Mouse (Mus musculus) lung, embryonic 16.5 days (tissue): Measurements from ENCODE around the gene Ttc28. TPM values are rescaled to one million over a fixed set of nuclear protein-coding genes. Genes with fewer than 3 reads are reported as not detected.

Source experiments
- ATAC-seq: fragments of 200-750 bp; cut with Nextera tagmentation; 2 replicates; pipeline ENCODE4 v1.8.0; 2017; ENCODE audit warnings: low read depth, mild to moderate bottlenecking, moderate library complexity
- H3K27ac ChIP-seq: fragments of 300-500 bp; sonication (generic); 2 replicates; pipeline ENCODE4 v1.5.1; 2014; ENCODE audit warnings: mild to moderate bottlenecking, control low read depth, low read length
- H3K27me3 ChIP-seq: fragments of 300-500 bp; sonication (generic); 2 replicates; pipeline ENCODE4 v1.6.1; 2014; ENCODE audit warnings: low read depth, low read length, mixed read lengths; ENCODE audit not compliant: control insufficient read depth, insufficient read depth
- H3K36me3 ChIP-seq: fragments of 300-500 bp; sonication (generic); 2 replicates; pipeline ENCODE4 v1.6.1; 2014; ENCODE audit warnings: low read length; ENCODE audit not compliant: control insufficient read depth, insufficient read depth
- H3K4me1 ChIP-seq: fragments of 300-500 bp; sonication (generic); replicated peaks from 2 replicates; pipeline ENCODE4 v1.6.1; 2014; ENCODE audit warnings: low read length, mixed read lengths; ENCODE audit not compliant: control insufficient read depth, insufficient read depth
- H3K4me2 ChIP-seq: fragments of 300-500 bp; sonication (generic); 2 replicates; pipeline ENCODE4 v1.6.1; 2014; ENCODE audit warnings: low read depth, low read length, control low read depth
- H3K4me3 ChIP-seq: fragments of 300-500 bp; sonication (generic); 2 replicates; pipeline ENCODE4 v1.5.1; 2014; ENCODE audit warnings: mild to moderate bottlenecking, low read length, control low read depth
- H3K9ac ChIP-seq: fragments of 300-500 bp; sonication (generic); 2 replicates; pipeline ENCODE4 v1.6.1; 2014; ENCODE audit warnings: low read length, control low read depth
- H3K9me3 ChIP-seq: fragments of 300-500 bp; sonication (generic); 2 replicates; pipeline ENCODE4 v1.6.1; 2016; ENCODE audit warnings: low read length; ENCODE audit not compliant: control insufficient read depth
- WGBS: fragments of 180-500 bp; shearing (Covaris S2); extraction: QIAGEN DNeasy Blood & Tissue Kit; methylation state at CpG from one replicate; pipeline ENCODE4 v1.1.7; 2014; 5-methylcytosine and 5-hydroxymethylcytosine counted together
- polyA plus RNA-seq: library from polyadenylated mRNA; unstranded; fragments of >200 nt; fragmentation: Nextera tagmentation; extraction: Ambion mirVana; gene quantifications from 2 replicates; pipeline ENCODE4 v1.2.1, GENCODE M21; 2015

Ttc28 gene
- polyA plus RNA-seq, 1 experiment from 2014 or later: 8.4 TPM

DNA sequence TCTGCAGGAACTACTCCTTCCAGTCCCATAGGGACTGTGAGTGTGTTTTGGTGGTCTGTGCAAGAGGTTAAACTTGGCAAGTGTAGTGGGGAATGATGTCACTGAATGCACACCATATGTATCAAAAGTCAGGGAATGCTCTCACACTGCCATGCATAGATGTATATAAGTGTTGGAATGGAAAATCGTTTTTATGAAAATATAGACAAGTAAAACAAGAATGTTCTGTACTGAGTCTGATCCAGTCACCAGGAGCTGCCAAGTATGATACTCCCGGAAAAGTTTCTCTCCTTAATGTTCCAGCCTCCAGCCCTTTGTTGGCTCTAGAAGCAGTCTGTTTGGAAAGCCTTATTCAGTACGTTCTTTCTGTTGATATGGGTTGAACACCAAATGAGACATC is 48.7 kb downstream of the Ttc28 start:
- Histone ChIP-seq H3K4me1 (no peaks in the 10 kb centered on the region), H3K4me2 (no peak overlapping the region)

DNA sequence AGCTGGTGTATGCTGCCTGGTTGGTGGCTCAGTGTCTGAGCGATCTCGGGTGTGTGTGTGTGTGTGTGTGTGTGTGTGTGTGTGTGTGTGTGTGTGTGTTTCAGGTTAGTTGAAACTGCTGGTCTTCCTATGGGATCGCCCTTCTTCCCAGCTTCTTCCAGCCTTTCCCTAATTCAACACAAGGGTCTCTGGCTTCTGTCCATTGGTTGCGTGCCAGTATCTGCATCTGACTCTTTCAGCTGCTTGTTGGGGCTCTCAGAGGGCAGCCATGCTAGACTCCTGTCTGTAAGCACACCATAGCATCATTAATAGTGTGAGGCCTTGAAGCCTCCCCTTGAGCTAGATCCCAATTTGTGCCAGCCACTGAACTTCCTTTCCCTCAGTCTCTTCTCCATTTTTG is 49.7 kb downstream of the Ttc28 start:
- no peak overlapping the region for H3K27ac ChIP-seq
- H3K4me1 ChIP-seq: no peaks in the 10 kb centered on the region
- no peak overlapping the region for H3K4me3 ChIP-seq
- WGBS: 63% methylated on average over 4 of the region's 4 CpGs
- no peak for ATAC-seq
- no peak overlapping the region for H3K9ac ChIP-seq
- H3K27me3 ChIP-seq: no peaks in the 10 kb centered on the region
- no peaks in the 10 kb centered on the region for H3K36me3 ChIP-seq
- no peaks in the 10 kb centered on the region for H3K9me3 ChIP-seq
- no peak overlapping the region for H3K4me2 ChIP-seq

More for the DNA sequence above, 48.7 kb downstream of the Ttc28 start:
- no peaks in the 10 kb centered on the region for H3K27me3 ChIP-seq
- no peaks in the 10 kb centered on the region for H3K9me3 ChIP-seq
- H3K36me3 ChIP-seq: no peaks in the 10 kb centered on the region
- peak; percentile 26; the same call in 1 of the 2 replicates for ATAC-seq
- WGBS: 44% methylated on average over 3 of the region's 3 CpGs
- H3K9ac ChIP-seq: no peak overlapping the region
- no peak overlapping the region for H3K4me3 ChIP-seq
- H3K27ac ChIP-seq: no peak overlapping the region

DNA sequence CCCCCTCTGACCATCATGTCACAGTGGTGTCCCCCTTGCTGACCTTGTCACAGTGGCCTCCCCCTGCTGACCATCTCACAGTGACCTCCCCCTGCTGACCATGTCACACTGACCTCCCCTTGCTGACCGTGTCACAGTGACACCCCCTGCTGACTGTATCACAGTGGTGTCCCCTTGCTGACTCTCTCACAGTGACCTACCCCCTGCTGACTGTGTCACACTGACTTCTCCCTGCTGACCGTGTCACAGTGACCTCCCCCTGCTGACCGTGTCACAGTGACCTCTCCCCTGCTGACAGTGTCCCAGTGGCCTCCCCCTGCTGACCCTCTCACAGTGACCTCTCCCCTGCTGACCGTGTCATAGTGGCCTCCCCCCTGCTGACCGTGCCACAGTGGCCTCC is 57.0 kb downstream of the Ttc28 start:
- Histone ChIP-seq H3K4me2 (no peak overlapping the region), H3K27me3 (no peaks in the 10 kb centered on the region), H3K4me1 (no peaks in the 10 kb centered on the region; the same call in 1 of the 2 replicates), H3K9me3 (no peaks in the 10 kb centered on the region), H3K9ac (no peak overlapping the region), H3K36me3 (no peaks in the 10 kb centered on the region), H3K27ac (no peak overlapping the region), H3K4me3 (no peak overlapping the region)
- ATAC-seq: no peak
- 60% methylated on average over 5 of the region's 5 CpGs for WGBS

DNA sequence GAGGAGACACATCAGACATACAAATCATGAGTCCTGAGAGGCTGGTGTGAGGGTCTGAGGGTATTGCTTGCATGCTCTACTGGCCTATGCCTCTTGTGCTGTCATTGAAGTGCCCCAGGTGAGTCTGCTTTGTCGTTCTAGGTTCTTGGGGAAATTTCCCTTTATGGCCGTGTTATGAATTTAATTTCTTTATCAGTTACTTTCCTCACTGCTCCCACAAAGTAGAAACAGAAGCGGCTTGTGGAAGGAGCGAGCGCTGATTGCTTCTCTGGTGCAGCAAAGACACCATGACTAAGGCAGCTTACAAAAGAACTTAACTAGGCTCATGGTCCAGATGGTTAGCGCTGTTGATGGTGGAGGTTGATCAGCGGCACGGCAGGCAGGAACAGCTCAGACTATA is 64.7 kb downstream of the Ttc28 start:
- H3K27ac ChIP-seq: no peak overlapping the region
- no peaks in the 10 kb centered on the region for H3K36me3 ChIP-seq
- no peaks in the 10 kb centered on the region for H3K27me3 ChIP-seq
- no peaks in the 10 kb centered on the region; the same call in none of the 2 replicates for H3K4me1 ChIP-seq
- no peak overlapping the region for H3K4me3 ChIP-seq
- WGBS: 88% methylated on average over 8 of the region's 8 CpGs
- ATAC-seq: no peak
- no peak overlapping the region for H3K4me2 ChIP-seq
- no peak overlapping the region for H3K9ac ChIP-seq
- no peaks in the 10 kb centered on the region for H3K9me3 ChIP-seq

DNA sequence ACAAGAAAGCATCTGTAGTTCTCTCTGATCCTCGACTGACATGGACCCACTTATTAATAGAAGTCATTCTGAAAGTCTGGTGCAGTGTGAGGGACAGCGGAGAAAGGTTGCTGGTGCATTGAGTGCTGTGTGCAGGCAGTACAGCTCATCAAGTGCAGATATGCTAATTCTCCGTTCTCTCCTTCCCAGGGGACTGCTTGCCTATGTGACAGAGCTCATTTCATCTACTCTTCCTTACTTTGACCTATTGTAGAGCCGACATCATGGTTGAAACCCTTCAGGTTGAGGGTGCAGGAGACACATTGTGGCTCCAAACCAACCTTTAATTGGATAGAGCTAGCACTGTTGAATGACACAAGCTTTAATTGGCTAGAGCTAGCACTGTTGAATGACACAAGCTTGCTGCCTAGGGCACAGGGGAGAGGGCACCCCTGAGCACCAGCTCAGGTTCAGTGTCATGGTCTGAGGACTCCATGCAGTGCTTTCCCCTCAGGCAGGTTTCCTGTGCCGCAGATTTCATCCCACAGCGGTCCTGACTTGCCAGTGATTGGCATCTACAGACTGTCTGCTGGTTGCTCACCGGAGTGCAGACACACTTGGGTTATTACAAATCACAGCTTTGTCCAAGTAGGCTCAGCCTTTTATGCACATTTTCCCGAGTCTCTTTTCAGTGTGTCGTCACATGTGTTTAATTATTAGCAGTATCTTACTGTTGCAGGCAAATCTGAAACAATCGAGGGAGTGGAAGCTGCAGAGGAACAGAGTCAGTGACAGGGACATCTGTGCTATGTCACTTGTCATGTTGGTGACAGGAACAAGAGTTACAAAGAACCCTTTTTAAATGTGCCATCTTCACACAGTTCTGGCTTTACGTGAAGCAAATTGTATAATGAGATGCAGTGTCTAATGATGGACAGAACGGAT is 69.1 kb downstream of the Ttc28 start:
- H3K4me1 ChIP-seq: no peaks in the 10 kb centered on the region; the same call in 1 of the 2 replicates
- no peak overlapping the region for H3K9ac ChIP-seq
- H3K9me3 ChIP-seq: no peaks in the 10 kb centered on the region
- H3K27ac ChIP-seq: no peak overlapping the region
- no peaks in the 10 kb centered on the region for H3K27me3 ChIP-seq
- no peaks in the 10 kb centered on the region for H3K36me3 ChIP-seq
- no peak for ATAC-seq
- WGBS: 68% methylated on average over 12 of the region's 12 CpGs
- H3K4me2 ChIP-seq: no peak overlapping the region
- H3K4me3 ChIP-seq: no peak overlapping the region

DNA sequence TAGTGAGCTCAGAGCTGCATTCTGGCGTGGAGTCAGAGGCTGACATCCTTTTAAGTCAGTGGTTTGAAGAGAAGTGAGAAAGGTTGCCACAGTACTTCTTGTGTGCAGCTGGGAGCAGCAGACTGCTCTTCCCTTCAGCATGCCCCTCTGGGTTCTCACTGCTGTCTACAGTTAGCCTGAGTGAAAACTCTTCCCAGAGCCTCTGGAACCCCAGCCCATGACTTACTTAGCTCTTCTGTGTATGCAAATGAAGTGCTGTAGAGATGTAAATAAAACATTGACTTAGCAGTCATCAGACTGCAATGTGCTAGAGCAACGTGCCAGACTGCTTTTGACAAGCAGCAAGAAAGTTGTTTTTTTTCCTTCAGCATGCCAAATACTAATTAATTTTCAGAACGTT is 70.2 kb downstream of the Ttc28 start:
- Histone ChIP-seq H3K27me3 (no peaks in the 10 kb centered on the region), H3K9ac (no peak overlapping the region), H3K4me1 (no peaks in the 10 kb centered on the region; the same call in 1 of the 2 replicates), H3K27ac (no peak overlapping the region), H3K36me3 (no peaks in the 10 kb centered on the region), H3K4me2 (no peak overlapping the region), H3K9me3 (no peaks in the 10 kb centered on the region), H3K4me3 (no peak overlapping the region)
- peak; percentile 85 for ATAC-seq
- WGBS: 28% methylated on average over 3 of the region's 3 CpGs

DNA sequence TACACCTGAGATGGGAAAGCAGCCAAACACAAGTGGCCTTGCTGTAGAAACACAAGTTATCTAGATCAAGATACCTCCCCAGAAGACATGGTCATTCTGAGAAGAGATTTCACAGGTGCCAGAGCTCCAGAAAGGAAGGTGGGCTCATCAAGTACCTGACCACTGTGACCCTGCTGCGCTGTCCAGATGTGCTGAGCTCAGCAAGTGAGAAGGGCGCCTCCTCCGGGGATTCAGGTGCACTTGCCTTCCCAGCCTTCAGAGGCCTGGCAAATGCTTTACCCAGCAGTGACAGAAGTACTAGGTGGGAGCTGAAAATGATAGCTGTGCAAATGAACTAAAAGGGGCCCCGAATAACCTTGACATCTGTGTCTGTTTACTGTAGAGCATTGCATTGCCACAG is 78.6 kb downstream of the Ttc28 start:
- Histone ChIP-seq H3K4me2 (no peak overlapping the region), H3K9ac (no peak overlapping the region), H3K4me1 (no peaks in the 10 kb centered on the region), H3K4me3 (no peak overlapping the region), H3K9me3 (no peaks in the 10 kb centered on the region), H3K36me3 (no peaks in the 10 kb centered on the region), H3K27ac (no peak overlapping the region), H3K27me3 (no peaks in the 10 kb centered on the region)
- ATAC-seq: no peak
- 74% methylated on average over 4 of the region's 4 CpGs for WGBS

DNA sequence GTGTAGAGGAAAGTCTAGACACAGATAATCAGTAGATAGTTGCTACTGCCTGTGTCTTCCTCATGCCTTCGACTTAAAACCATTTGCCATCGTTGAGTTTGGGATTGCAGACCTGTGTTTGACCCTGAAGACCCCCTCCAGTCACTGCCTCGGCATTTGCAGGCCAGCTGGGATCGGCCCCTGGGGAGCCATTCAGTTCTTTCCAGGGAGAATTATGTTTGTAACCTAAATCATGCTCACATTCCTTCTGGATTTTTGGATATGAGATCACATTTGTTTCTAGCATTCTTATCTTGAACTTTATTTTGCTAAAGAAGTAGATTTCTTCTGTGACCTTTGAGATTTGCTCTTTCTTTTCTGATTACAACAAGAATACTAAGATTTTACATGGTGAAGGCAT is 80.5 kb downstream of the Ttc28 start:
- Histone ChIP-seq H3K4me3 (no peak overlapping the region), H3K4me1 (no peaks in the 10 kb centered on the region), H3K36me3 (no peaks in the 10 kb centered on the region), H3K4me2 (no peak overlapping the region), H3K27me3 (no peaks in the 10 kb centered on the region), H3K9ac (no peak overlapping the region), H3K27ac (no peak overlapping the region), H3K9me3 (no peaks in the 10 kb centered on the region)
- 36% methylated on average over 4 of the region's 4 CpGs for WGBS
- ATAC-seq: no peak

DNA sequence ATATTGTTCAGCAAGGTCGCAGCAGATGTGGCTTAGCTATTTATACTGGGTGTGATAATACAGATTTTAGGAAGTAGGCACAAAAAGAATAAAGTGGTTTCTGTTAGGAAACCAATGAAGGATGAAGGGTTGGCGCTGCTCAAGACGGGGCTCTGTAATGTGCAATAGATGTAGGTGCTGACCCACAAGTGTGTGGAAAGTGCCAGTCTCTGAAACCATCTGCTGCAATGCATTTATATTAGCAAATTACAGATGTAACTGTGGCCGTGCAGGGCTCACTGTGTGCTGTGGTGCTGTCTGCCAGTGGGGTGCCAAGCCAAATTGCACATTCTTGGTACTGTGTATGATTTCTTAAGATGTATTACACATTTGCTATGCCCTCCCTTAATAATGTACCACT is 81.3 kb downstream of the Ttc28 start:
- WGBS: 74% methylated on average over 4 of the region's 4 CpGs
- no peaks in the 10 kb centered on the region for H3K9me3 ChIP-seq
- H3K27ac ChIP-seq: no peak overlapping the region
- ATAC-seq: no peak
- H3K9ac ChIP-seq: no peak overlapping the region
- no peaks in the 10 kb centered on the region for H3K27me3 ChIP-seq
- H3K4me2 ChIP-seq: no peak overlapping the region
- no peak overlapping the region for H3K4me3 ChIP-seq
- H3K36me3 ChIP-seq: no peaks in the 10 kb centered on the region
- H3K4me1 ChIP-seq: no peaks in the 10 kb centered on the region
